Mouse (Mus musculus): ENCODE data around the gene Rps6kb2.

- no peak for TF ChIP-seq CTCF (IDR thresholded peaks at IDR 0.05; ENCODE audit: borderline replicate concordance, insufficient read depth, low read length)
- no peak for TF ChIP-seq POLR2A (IDR thresholded peaks at IDR 0.05; ENCODE audit: low read depth, low read length)
Observed at GRCm38 (mm10) chr19:4180411-4180810, 17.3 kb upstream of the Rps6kb2 start.
